Mouse (Mus musculus) left cerebral cortex, adult 2 months (tissue): ENCODE data around the gene Pdilt. TPM values are rescaled to one million over a fixed set of nuclear protein-coding genes. Genes with fewer than 3 reads are reported as not detected.

Experiments
- DNase-seq, 2 experiments: peaks; one replicate each; pipeline ENCODE4 v3.0.0; 2021 to 2022; ENCODE audit warnings: low spot score in 2 of 2, mixed read lengths in 1 of 2; ENCODE audit errors: extremely low spot score in 1 of 2
- H3K27ac ChIP-seq: fragments of 200-600 bp; 2 replicates; pipeline ENCODE4 v1.8.1; 2022
- H3K4me3 ChIP-seq: fragments of 200-600 bp; 2 replicates; pipeline ENCODE4 v1.8.1; 2022
- CTCF ChIP-seq: fragments of 200-600 bp; IDR thresholded peaks from 2 replicates; pipeline ENCODE4 v1.8.1; 2022; ENCODE audit warnings: antibody characterized with exemption, mild to moderate bottlenecking, moderate library complexity
- intact Hi-C: fragments of 180-260 bp; cut with DNase I; formaldehyde crosslinking; loops from one replicate; pipeline ENCODE4 v1.15.1; 2025
- total RNA-seq, 2 experiments: library from RNA; stranded (reverse); gene quantifications; 2 replicates each; pipeline ENCODE4 v1.2.3; 2021

The Pdilt gene
- total RNA-seq, 2 experiments from 2014 or later, result not detected

- H3K4me3 ChIP-seq, result no peak overlapping the region
- intact Hi-C loops, result loop anchor here (10.0 kb wide), 1 partner anchor 725 kb away; no protein-coding TSS in a partner anchor
- DNase-seq, result no peak
- no peak for TF ChIP-seq CTCF
- no peak overlapping the region for H3K27ac ChIP-seq
Measured at GRCm38 (mm10) chr7:119490041-119490780, 33.1 kb downstream of the Pdilt start.

- Histone ChIP-seq H3K27ac (no peak overlapping the region), H3K4me3 (no peak overlapping the region)
- peak in 1 of 2 experiments; percentile 15 for DNase-seq
- intact Hi-C loops, result no loop called here
- TF ChIP-seq CTCF, result no peak
Measured at GRCm38 (mm10) chr7:119486683-119487082, 36.6 kb downstream of the Pdilt start.

GRCm38 (mm10) chr7:119484154-119484553 lies 39.1 kb downstream of the Pdilt start:
- TF ChIP-seq CTCF, result no peak
- Histone ChIP-seq H3K4me3 (no peak overlapping the region), H3K27ac (no peak overlapping the region)
- intact Hi-C loops, result no loop called here
- DNase-seq, result no peak

GRCm38 (mm10) chr7:119479256-119479655 lies 44.0 kb downstream of the Pdilt start, which contains the start of gene Umod:
Gene Umod (minus strand): TSS chr7:119479282.
- H3K27ac ChIP-seq, result no peak within 1 kb of the TSS
- TF ChIP-seq CTCF, result no peak
- intact Hi-C loops, result no loop called here
- no peak for DNase-seq
- no peak within 1 kb of the TSS for H3K4me3 ChIP-seq

GRCm38 (mm10) chr7:119476500-119477389 lies 46.5 kb downstream of the Pdilt start:
- no peak; the same call in 1 of the 2 replicates for TF ChIP-seq CTCF
- H3K4me3 ChIP-seq, result no peak overlapping the region
- no peak for DNase-seq
- no peak overlapping the region for H3K27ac ChIP-seq
- intact Hi-C loops, result no loop called here

GRCm38 (mm10) chr7:119459185-119459584 lies 64.1 kb downstream of the Pdilt start, which contains the start of gene Gp2:
Gene Gp2 (minus strand): TSS chr7:119459285.
- TF ChIP-seq CTCF, result no peak
- DNase-seq, result no peak
- Histone ChIP-seq H3K4me3 (no peak within 1 kb of the TSS), H3K27ac (no peak within 1 kb of the TSS)
- intact Hi-C loops, result no loop called here

GRCm38 (mm10) chr7:119454192-119454591 lies 69.1 kb downstream of the Pdilt start:
- intact Hi-C loops, result loop anchor here (5.0 kb wide), 1 partner anchor 63 kb away; the partner anchor contains the start of gene Acsm5
- TF ChIP-seq CTCF, result no peak
- DNase-seq, result no peak
- no peak overlapping the region for H3K4me3 ChIP-seq
- no peak overlapping the region for H3K27ac ChIP-seq

- peak; percentile 53 for TF ChIP-seq CTCF
- intact Hi-C loops, result loop anchor here (5.0 kb wide), 1 partner anchor 432 kb away; no protein-coding TSS in a partner anchor
- Histone ChIP-seq H3K27ac (no peak overlapping the region), H3K4me3 (no peak overlapping the region)
- DNase-seq, result peak in 1 of 2 experiments; percentile 13
Measured at GRCm38 (mm10) chr7:119443849-119444248, 79.4 kb downstream of the Pdilt start.

GRCm38 (mm10) chr7:119441938-119442337 lies 81.4 kb downstream of the Pdilt start:
- intact Hi-C loops, result loop anchor here (5.0 kb wide), 1 partner anchor 430 kb away; no protein-coding TSS in a partner anchor
- Histone ChIP-seq H3K27ac (no peak overlapping the region), H3K4me3 (no peak overlapping the region)
- TF ChIP-seq CTCF, result no peak
- DNase-seq, result no peak

Other genes starting within 250 kb of the Pdilt start
- not detected for gene Gp2, start 64.2 kb downstream of the Pdilt start, total RNA-seq
- not detected for gene Umod, start 44.2 kb downstream of the Pdilt start, total RNA-seq
- gene Acsm5, start 4.0 kb downstream of the Pdilt start, total RNA-seq, result under 1 TPM; 0.41 to 0.77 TPM
- not detected for gene Acsm2, start 30.9 kb upstream of the Pdilt start, total RNA-seq
- gene Acsm1, start 83.5 kb upstream of the Pdilt start, total RNA-seq, result not detected
- not detected for gene Acsm4, start 166.5 kb upstream of the Pdilt start, total RNA-seq
- 10 to 100 TPM; 43.0 to 44.6 TPM for gene Thumpd1, start 197.3 kb upstream of the Pdilt start, total RNA-seq
- gene Acsm3, start 237.4 kb upstream of the Pdilt start, total RNA-seq, result not detected